Mouse (Mus musculus) heart, embryonic 12.5 days (tissue): ENCODE data around the gene Ppara. TPM values are rescaled to one million over a fixed set of nuclear protein-coding genes. Genes with fewer than 3 reads are reported as not detected.

ENCODE experiments used
- ATAC-seq: fragments of 200-750 bp; cut with Nextera tagmentation; 2 replicates; pipeline ENCODE4 v1.8.0; 2017; ENCODE audit warnings: moderate TSS enrichment, moderate library complexity; ENCODE audit not compliant: insufficient number of reproducible peaks, low FRiP score
- H3K27ac ChIP-seq: fragments of 300-500 bp; sonication (generic); 2 replicates; pipeline ENCODE4 v1.5.1; 2016; ENCODE audit warnings: mild to moderate bottlenecking, moderate library complexity; ENCODE audit not compliant: poor library complexity, severe bottlenecking
- H3K27me3 ChIP-seq: fragments of 300-500 bp; sonication (generic); replicated peaks from 2 replicates; pipeline ENCODE4 v1.6.1; 2016; ENCODE audit warnings: mild to moderate bottlenecking, moderate library complexity
- H3K36me3 ChIP-seq: fragments of 300-500 bp; sonication (generic); 2 replicates; pipeline ENCODE4 v1.6.1; 2016; ENCODE audit warnings: mild to moderate bottlenecking, moderate library complexity
- H3K4me1 ChIP-seq: fragments of 300-500 bp; sonication (generic); replicated peaks from 2 replicates; pipeline ENCODE4 v1.6.1; 2016; ENCODE audit warnings: mild to moderate bottlenecking
- H3K4me2 ChIP-seq: fragments of 300-500 bp; sonication (generic); 2 replicates; pipeline ENCODE4 v1.6.1; 2016; ENCODE audit warnings: mild to moderate bottlenecking, moderate library complexity
- H3K4me3 ChIP-seq: fragments of 300-500 bp; sonication (generic); 2 replicates; pipeline ENCODE4 v1.5.1; 2016; ENCODE audit warnings: mild to moderate bottlenecking
- H3K9ac ChIP-seq: fragments of 300-500 bp; sonication (generic); 2 replicates; pipeline ENCODE4 v1.6.1; 2016; ENCODE audit warnings: mild to moderate bottlenecking, moderate library complexity
- H3K9me3 ChIP-seq: fragments of 300-500 bp; sonication (generic); replicated peaks from 2 replicates; pipeline ENCODE4 v1.6.1; 2016; ENCODE audit warnings: mild to moderate bottlenecking, moderate library complexity
- WGBS: fragments of 180-500 bp; shearing (Covaris S2); methylation state at CpG from one replicate; pipeline ENCODE4 v1.1.7; 2016; 5-methylcytosine and 5-hydroxymethylcytosine counted together
- polyA plus RNA-seq: library from polyadenylated mRNA; unstranded; fragments of >200 nt; fragmentation: Nextera tagmentation; extraction: Ambion mirVana; gene quantifications from 2 replicates; pipeline ENCODE4 v1.2.1, GENCODE M21; 2016

The Ppara gene
- polyA plus RNA-seq, result 2.3 and 3.3 TPM in 2 replicates

DNA sequence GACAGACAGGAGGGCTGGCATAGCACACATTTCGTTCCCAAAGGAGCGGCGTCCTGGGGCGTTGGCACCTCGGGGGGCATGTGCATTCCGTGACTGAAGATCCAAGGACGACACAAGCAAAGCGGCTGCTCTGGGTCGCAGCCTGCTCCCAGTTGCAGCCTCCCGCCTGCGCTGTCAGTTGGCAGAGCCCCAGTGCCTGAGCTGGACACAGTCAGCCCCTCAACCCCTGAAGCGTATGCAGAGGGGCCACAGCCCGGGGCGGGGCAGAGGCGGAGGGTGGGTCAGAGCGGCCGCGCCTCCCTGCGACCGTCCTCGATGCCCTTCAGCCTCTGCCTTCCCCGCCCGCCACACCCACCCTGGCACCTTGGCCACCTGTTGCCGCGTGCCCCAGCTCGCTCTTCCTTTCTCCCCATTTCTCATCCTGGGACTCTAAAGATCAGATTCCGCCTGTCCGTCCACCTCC is at the start of gene Ppara:
Gene Ppara, plus strand, starts transcription at position 413 of the 463 bp plus-strand sequence.
- Histone ChIP-seq H3K4me3 (peak within 1 kb of the TSS; percentile 67), H3K36me3 (no peaks in the 10 kb centered on the region), H3K27ac (no peak within 1 kb of the TSS), H3K9me3 (no peaks in the 10 kb centered on the region), H3K27me3 (peaks cover 70% of the 10 kb centered on the region), H3K4me2 (peak within 1 kb of the TSS; percentile 90), H3K9ac (peak within 1 kb of the TSS; percentile 72), H3K4me1 (peaks cover 8% of the 10 kb centered on the region; the same call in 1 of the 2 replicates)
- 4% methylated on average over 26 of the region's 28 CpGs for WGBS
- ATAC-seq, result peak; percentile 56

DNA sequence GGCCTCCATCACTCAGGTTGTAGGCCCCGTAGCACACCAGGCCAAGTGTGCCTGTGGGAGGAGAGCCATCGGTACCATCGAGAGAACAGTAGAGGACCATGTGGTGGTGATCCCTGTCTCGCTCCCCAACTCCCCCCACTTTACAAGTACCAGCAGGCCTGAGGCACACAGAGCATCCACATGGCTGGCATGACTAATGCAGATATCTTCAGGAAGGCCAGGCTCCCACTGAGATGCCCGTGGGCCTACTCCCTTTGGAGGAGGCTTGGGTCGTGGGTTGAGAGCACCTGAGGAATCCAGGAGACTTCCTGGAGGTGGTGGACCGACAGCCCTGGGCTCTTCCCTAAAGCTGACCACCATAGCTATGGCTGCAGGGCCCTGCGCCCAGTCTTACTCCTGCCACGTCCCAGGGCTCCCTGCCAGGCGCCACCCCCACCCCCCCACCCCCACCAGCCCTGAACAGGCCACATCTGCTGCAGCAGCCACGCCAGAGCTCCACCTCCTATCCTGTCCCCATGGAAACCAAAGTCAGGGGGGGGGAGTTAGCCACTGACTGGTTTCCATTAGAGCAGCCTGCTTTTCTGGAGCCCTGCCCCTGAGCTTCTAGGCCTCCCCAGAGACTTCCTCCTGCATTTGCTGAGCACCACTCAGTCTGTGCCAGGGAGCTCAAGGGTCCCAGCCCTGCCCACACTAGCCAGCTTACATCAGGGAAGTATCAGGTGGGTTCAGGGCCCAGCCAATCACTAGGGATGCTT is 48.0 kb upstream of the Ppara start:
- WGBS, result 59% methylated on average over 11 of the region's 11 CpGs
- no peak overlapping the region for H3K4me3 ChIP-seq
- ATAC-seq, result peak; percentile 49
- H3K27ac ChIP-seq, result peak overlapping the region; percentile 57
- peaks cover 9% of the 10 kb centered on the region; the same call in 1 of the 2 replicates for H3K36me3 ChIP-seq
- no peaks in the 10 kb centered on the region for H3K9me3 ChIP-seq
- 0 out of 2 replicates have a peak overlapping the region, but pooled peaks have one; percentile 47 for H3K9ac ChIP-seq
- peaks cover 11% of the 10 kb centered on the region; the same call in 1 of the 2 replicates for H3K4me1 ChIP-seq
- H3K27me3 ChIP-seq, result peaks cover 19% of the 10 kb centered on the region
- H3K4me2 ChIP-seq, result no peak overlapping the region

DNA sequence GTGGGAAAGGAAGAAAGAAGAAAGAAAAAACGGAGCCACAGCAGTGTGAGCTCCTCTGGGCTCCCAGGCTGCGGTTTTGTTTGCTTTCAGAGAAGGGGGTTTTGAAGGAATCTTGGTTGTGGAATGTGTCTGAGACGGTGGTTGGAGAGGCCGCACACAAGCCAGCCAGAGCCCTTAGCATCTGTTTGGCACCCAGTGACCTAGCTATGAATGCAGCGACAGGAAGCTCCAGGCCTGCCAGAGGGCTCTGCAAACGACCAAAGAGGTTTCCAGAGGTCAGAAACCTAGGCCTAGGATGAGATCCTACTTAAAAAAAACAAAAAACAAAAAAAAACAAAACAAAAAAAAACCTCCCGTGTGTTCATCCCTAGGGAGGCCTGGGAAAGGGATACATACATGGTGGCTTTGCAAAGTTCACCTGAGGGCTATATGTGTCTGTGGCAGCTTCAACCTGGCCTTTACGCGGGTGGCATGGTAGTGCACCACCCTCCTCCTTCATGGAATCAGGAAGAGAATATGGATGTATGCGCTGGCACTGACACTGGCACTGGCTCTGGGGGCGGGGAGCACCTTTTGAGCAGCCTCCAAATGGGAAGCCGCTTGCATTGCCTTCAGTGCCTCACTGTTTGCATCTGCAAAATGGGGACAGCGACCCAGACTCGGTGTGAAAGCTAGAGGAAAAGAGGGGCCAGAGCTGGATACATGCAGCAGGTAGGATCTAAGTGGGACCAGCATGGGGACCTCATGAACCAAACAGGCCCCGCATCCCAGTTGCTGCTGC is 47.0 kb upstream of the Ppara start:
- peaks cover 18% of the 10 kb centered on the region for H3K27me3 ChIP-seq
- peak overlapping the region; percentile 57 for H3K27ac ChIP-seq
- no peak overlapping the region for H3K4me2 ChIP-seq
- peaks cover 11% of the 10 kb centered on the region; the same call in 1 of the 2 replicates for H3K4me1 ChIP-seq
- H3K9me3 ChIP-seq, result no peaks in the 10 kb centered on the region
- no peak overlapping the region for H3K9ac ChIP-seq
- 70% methylated on average over 15 of the region's 15 CpGs for WGBS
- H3K4me3 ChIP-seq, result no peak overlapping the region
- peaks cover 9% of the 10 kb centered on the region; the same call in 1 of the 2 replicates for H3K36me3 ChIP-seq
- no peak for ATAC-seq

DNA sequence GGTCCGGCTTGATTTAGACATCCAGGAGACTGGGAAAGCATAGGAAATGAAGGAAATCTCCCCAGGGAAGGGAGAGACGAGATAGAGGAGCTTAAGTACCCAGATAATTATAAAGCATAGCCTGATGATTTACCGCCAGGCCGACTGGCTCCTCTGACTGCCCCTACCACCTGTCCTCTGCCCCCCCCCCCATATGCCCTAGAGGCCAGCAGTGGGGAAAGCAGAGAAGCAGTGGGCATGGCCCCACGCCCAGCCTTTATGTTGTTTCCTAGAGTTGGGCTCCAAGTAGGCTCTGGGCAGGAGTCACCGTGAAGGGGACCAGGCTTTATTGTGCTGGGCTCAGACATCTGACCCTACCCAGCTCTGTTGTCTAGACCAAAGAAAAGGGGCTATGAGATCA is 46.0 kb upstream of the Ppara start:
- Histone ChIP-seq H3K9me3 (no peaks in the 10 kb centered on the region), H3K4me2 (no peak overlapping the region), H3K27me3 (peaks cover 17% of the 10 kb centered on the region), H3K36me3 (peaks cover 13% of the 10 kb centered on the region), H3K4me3 (no peak overlapping the region), H3K4me1 (peaks cover 11% of the 10 kb centered on the region; the same call in 1 of the 2 replicates), H3K27ac (no peak overlapping the region), H3K9ac (no peak overlapping the region)
- no peak for ATAC-seq
- 70% methylated on average over 6 of the region's 6 CpGs for WGBS

DNA sequence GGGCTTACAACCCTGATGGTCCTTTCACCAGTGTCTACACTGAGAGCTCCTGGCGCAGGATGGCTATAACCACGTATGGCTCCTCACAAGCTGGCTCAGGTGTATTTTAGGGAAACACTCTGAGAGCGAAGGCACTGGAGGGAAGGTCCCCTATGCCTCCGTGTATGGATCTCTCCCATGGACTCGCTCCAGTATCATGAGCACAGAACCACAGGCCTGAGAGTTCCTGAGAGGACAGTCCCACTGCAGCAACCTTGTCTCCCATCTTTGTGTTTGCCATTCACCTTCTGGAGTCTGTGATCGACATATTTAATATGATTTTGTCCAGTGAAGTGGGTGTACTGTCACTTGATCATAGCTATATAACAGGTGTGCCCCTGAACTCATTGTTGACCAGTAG is 45.3 kb upstream of the Ppara start:
- Histone ChIP-seq H3K27me3 (peaks cover 13% of the 10 kb centered on the region; the same call in 1 of the 2 replicates), H3K9ac (no peak overlapping the region), H3K4me2 (no peak overlapping the region), H3K36me3 (peaks cover 14% of the 10 kb centered on the region), H3K9me3 (no peaks in the 10 kb centered on the region), H3K4me1 (peaks cover 11% of the 10 kb centered on the region; the same call in 1 of the 2 replicates), H3K4me3 (no peak overlapping the region), H3K27ac (no peak overlapping the region)
- WGBS, result 84% methylated on average over 6 of the region's 6 CpGs
- no peak for ATAC-seq

DNA sequence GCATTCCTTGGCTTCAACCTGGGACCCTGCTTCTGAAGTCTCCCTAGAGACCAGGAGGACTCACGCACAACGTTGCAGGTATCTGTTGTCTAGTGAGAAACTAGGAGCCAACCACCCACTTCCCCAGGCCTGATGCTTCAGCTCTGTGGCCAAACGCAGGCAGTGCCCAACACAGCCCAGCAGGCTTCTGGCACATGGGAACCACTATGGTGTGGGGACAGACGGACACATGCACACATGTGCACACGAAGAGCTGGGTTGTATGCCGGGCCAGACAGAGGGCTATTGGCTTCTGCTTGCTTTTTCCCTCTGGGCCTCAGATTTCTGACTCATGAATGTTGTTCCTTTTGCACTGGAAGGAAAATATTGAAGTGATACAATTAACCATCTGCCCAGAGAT is 44.7 kb upstream of the Ppara start:
- H3K36me3 ChIP-seq, result peaks cover 19% of the 10 kb centered on the region
- H3K27ac ChIP-seq, result no peak overlapping the region
- no peak overlapping the region for H3K4me2 ChIP-seq
- ATAC-seq, result no peak
- H3K4me1 ChIP-seq, result peaks cover 11% of the 10 kb centered on the region; the same call in 1 of the 2 replicates
- H3K9me3 ChIP-seq, result no peaks in the 10 kb centered on the region
- no peak overlapping the region for H3K4me3 ChIP-seq
- H3K27me3 ChIP-seq, result peaks cover 13% of the 10 kb centered on the region; the same call in 1 of the 2 replicates
- no peak overlapping the region for H3K9ac ChIP-seq
- 83% methylated on average over 6 of the region's 6 CpGs for WGBS

DNA sequence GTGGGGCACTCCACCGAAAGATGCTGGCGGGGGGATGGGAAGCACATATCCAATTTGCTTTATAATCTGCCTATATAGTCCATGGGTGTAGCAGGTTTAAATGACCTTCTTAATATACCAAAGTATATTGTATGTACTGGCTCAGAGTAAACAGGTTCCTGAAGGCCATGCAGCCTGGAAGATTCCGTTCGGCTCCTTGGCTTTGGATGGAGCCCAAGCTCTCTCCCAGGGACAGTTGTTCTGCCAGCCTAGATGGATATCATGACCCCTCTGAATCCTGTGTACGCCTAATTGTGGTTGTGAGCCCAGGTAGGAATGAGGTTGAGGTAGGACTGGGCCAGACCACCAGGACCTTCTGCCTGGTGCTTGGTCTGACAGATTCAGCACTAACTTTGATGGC is 43.9 kb upstream of the Ppara start:
- Histone ChIP-seq H3K27ac (no peak overlapping the region), H3K4me2 (no peak overlapping the region), H3K9ac (no peak overlapping the region), H3K36me3 (peaks cover 25% of the 10 kb centered on the region), H3K4me3 (no peak overlapping the region), H3K9me3 (no peaks in the 10 kb centered on the region), H3K27me3 (peaks cover 13% of the 10 kb centered on the region; the same call in 1 of the 2 replicates), H3K4me1 (peaks cover 11% of the 10 kb centered on the region; the same call in 1 of the 2 replicates)
- ATAC-seq, result no peak
- WGBS, result 87% methylated on average over 5 of the region's 5 CpGs

DNA sequence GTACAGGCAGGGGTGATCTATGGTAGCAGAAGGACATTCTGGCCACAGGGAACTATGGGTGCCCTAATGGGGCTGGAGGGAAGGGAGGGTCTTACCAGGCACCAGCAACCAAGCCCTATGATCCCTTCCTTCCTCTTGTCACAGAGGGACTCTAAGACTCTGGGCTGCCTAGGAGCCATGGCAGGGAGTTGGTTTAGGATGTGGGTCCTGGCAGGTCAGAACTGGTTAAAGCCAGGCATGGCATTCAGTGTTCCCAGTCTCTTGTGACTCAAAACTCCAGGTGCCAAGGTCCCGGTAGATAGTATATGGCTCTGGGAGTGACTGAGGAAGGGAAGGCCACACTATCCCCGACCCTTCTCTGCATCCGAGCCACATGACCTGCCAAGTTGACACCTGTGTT is 41.7 kb upstream of the Ppara start:
- H3K4me3 ChIP-seq, result no peak overlapping the region
- no peak for ATAC-seq
- no peaks in the 10 kb centered on the region for H3K9me3 ChIP-seq
- no peak overlapping the region for H3K27ac ChIP-seq
- peaks cover 7% of the 10 kb centered on the region; the same call in 1 of the 2 replicates for H3K27me3 ChIP-seq
- H3K4me2 ChIP-seq, result no peak overlapping the region
- H3K4me1 ChIP-seq, result no peaks in the 10 kb centered on the region
- H3K9ac ChIP-seq, result no peak overlapping the region
- H3K36me3 ChIP-seq, result peaks cover 34% of the 10 kb centered on the region
- 77% methylated on average over 3 of the region's 3 CpGs for WGBS

DNA sequence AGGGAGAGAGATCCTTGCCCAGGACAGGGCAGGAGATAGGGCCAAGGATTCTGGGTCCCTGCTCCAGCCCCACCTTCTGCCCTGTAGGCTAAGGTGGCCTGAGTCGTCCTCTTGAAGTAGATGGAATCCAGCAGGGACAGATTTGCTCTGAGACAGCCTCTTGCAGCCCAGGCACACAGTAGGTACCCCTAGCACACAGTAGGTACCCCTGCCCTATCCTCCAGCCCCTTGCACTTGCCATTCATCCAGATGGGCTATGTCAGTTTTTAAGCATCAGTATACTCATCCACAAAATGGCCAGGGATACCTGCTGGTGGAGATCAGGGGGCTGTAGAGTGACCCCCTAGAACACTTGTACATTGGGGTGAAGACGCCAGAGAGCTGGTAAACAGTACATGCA is 41.0 kb upstream of the Ppara start:
- H3K4me2 ChIP-seq, result no peak overlapping the region
- no peak overlapping the region for H3K9ac ChIP-seq
- H3K27me3 ChIP-seq, result peaks cover 7% of the 10 kb centered on the region; the same call in 1 of the 2 replicates
- ATAC-seq, result no peak
- no peak overlapping the region for H3K27ac ChIP-seq
- no peaks in the 10 kb centered on the region for H3K4me1 ChIP-seq
- H3K36me3 ChIP-seq, result peaks cover 41% of the 10 kb centered on the region
- 74% methylated on average over 2 of the region's 2 CpGs for WGBS
- H3K4me3 ChIP-seq, result no peak overlapping the region
- no peaks in the 10 kb centered on the region for H3K9me3 ChIP-seq

DNA sequence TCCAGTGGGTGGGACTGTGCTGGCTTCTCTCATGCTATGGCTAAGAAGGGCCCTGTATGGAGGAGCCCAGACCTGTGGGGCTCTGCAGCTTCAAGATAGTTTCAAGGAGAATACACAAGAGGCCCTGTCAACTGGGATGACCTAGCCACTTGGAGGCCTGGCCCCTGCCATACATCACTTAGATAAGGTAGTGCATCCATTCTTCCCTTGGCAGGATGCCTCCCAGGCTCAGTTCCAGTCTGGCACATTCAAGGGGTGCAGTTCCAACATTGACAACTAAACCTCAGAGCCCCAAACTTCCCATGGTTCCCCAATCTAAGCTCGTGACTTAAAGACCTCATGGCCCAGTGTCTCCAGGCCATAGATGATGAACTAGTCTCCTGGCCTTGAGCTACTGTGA is 40.4 kb upstream of the Ppara start:
- peaks cover 47% of the 10 kb centered on the region for H3K36me3 ChIP-seq
- no peak overlapping the region for H3K9ac ChIP-seq
- no peak for ATAC-seq
- H3K4me3 ChIP-seq, result no peak overlapping the region
- no peak overlapping the region for H3K27ac ChIP-seq
- peaks cover 7% of the 10 kb centered on the region; the same call in 1 of the 2 replicates for H3K27me3 ChIP-seq
- WGBS, result 78% methylated on average over 1 of the region's 1 CpGs
- no peak overlapping the region for H3K4me2 ChIP-seq
- H3K9me3 ChIP-seq, result no peaks in the 10 kb centered on the region
- no peaks in the 10 kb centered on the region for H3K4me1 ChIP-seq

DNA sequence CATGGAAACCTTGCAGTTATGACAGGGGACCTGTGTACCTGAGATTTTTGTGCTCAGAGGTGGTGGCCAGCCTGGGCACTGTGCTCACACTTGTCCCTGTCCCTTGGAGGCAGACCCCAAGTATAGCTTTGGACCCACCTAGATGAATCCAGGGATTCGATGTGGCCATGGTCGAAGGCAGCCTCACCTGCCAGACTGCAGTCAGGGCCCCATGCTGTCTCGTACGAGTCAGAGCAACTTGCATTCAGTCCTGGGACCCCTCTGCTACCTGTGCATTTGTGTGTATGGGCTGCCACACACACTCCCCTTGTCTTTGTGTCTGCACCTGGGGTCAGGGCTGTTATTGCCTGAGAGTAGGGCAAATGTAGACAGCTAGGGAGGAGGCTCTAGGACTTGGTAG is 39.5 kb upstream of the Ppara start:
- Histone ChIP-seq H3K27me3 (peaks cover 7% of the 10 kb centered on the region; the same call in 1 of the 2 replicates), H3K4me1 (no peaks in the 10 kb centered on the region), H3K4me2 (no peak overlapping the region), H3K27ac (no peak overlapping the region), H3K9me3 (no peaks in the 10 kb centered on the region), H3K4me3 (no peak overlapping the region), H3K9ac (no peak overlapping the region), H3K36me3 (peaks cover 51% of the 10 kb centered on the region)
- 84% methylated on average over 4 of the region's 4 CpGs for WGBS
- ATAC-seq, result no peak
